Mouse (Mus musculus) adrenal gland, adult 8-10 months (tissue): ENCODE results near the gene Arpc5l. TPM values are rescaled to one million over a fixed set of nuclear protein-coding genes. Genes with fewer than 3 reads are reported as not detected.

Source experiments
- total RNA-seq, 4 experiments: library from RNA; stranded (reverse); gene quantifications; 2 replicates each; pipeline ENCODE4 v1.2.4; 2022

Gene Arpc5l
- total RNA-seq, 4 experiments from 2014 or later = 86.2 to 93.4 (median 87.6) TPM

Other genes starting within 250 kb of the Arpc5l start
- 10 to 100 TPM in 2 of 4 experiments, 1 to 10 TPM in 2; 6.6 to 15.8 (median 9.7) TPM for gene Nr6a1, start 77.7 kb upstream of the Arpc5l start, total RNA-seq
- 10 to 100 TPM in 2 of 4 experiments, 1 to 10 TPM in 2; 6.9 to 18.9 (median 12.6) TPM for gene Olfml2a, start 73.4 kb upstream of the Arpc5l start, total RNA-seq
- 1 to 10 TPM in 1 of 4 experiments, under 1 TPM in 3; 0.38 to 1.3 (median 0.64) TPM for gene Wdr38, start 7.9 kb upstream of the Arpc5l start, total RNA-seq
- gene Rpl35, start 276 bp downstream of the Arpc5l start, total RNA-seq = 100 to 1,000 TPM; 431 to 487 (median 461) TPM
- 10 to 100 TPM; 20.8 to 38.2 (median 28.3) TPM for gene Golga1, start 60.2 kb downstream of the Arpc5l start, total RNA-seq
- gene Scai, start 185.4 kb downstream of the Arpc5l start, total RNA-seq = 10 to 100 TPM in 2 of 4 experiments, 1 to 10 TPM in 2; 7.0 to 17.9 (median 13.1) TPM
- gene Ppp6c, start 221.1 kb downstream of the Arpc5l start, total RNA-seq = 10 to 100 TPM; 77.8 to 98.3 (median 95.7) TPM